Comparison of ENCODE assay signal across 9 mouse cellular contexts in genomic region chr7:49811346-49811745, GRCm38 (mm10). TPM values are rescaled to one million over a fixed set of nuclear protein-coding genes. Genes with fewer than 3 reads are reported as not detected.
DNase-seq lines count a peak whose midpoint lies in the region; ATAC-seq lines count a peak whose summit lies in the region.
"Had no signal": no experiment of that assay in that cellular context is flagged by ENCODE, and none has a peak within 500 bp of the region (broad histone marks: within the 10 kb centered on the region; RNA-seq: fewer than 3 reads in every experiment).

No protein-coding gene starts in this region.

- peaks cover 8% of the 10 kb centered on the region; the same call in 1 of the 2 replicates for H3K4me1 ChIP-seq in heart, embryonic 12.5 days (replicated peaks)
- H3K4me1 ChIP-seq in neural tube, embryonic 13.5 days (replicated peaks): peaks cover 14% of the 10 kb centered on the region; the same call in 1 of the 2 replicates

- H3K4me3 ChIP-seq in heart, embryonic 12.5 days: no peak overlapping the region
- H3K4me3 ChIP-seq in neural tube, embryonic 13.5 days: no peak overlapping the region
- H3K4me3 ChIP-seq: myocyte had no signal

- intact Hi-C loops in heart, postnatal 10 days (cut with DNase I): no loop called here

- H3K27me3 ChIP-seq in heart, embryonic 12.5 days (replicated peaks): no peaks in the 10 kb centered on the region
- no peaks in the 10 kb centered on the region for H3K27me3 ChIP-seq in neural tube, embryonic 13.5 days
- H3K27me3 ChIP-seq in splenic B cell, adult 2 months (ENCODE audit: control insufficient read depth, insufficient read depth, low read length, poor library complexity, severe bottlenecking): no peaks in the 10 kb centered on the region

- WGBS in heart, embryonic 12.5 days: 52% methylated on average over 4 of the region's 4 CpGs
- WGBS in neural tube, embryonic 13.5 days: 58% methylated on average over 4 of the region's 4 CpGs

- H3K9me3 ChIP-seq in heart, embryonic 12.5 days (replicated peaks): no peaks in the 10 kb centered on the region
- H3K9me3 ChIP-seq in neural tube, embryonic 13.5 days: peaks cover 5% of the 10 kb centered on the region; the same call in 1 of the 2 replicates

- H3K4me2 ChIP-seq in heart, embryonic 12.5 days: no peak overlapping the region
- H3K4me2 ChIP-seq in neural tube, embryonic 13.5 days: no peak overlapping the region

- peak; percentile 10 to 26 for DNase-seq in heart, postnatal 10 days
- no peak for DNase-seq in neural tube, embryonic 10.5 days (ENCODE audit: extremely low spot score, low spot score)
- DNase-seq in embryo, embryonic 11 days: peak; percentile 35
- peak; percentile 13 for DNase-seq in splenic B cell, adult 2 months (ENCODE audit: low read depth, low spot score)
- DNase-seq in cerebellum, adult 11-12 months: no peak
- no peak for DNase-seq in spleen, postnatal 14 days (ENCODE audit: low spot score in 2 of 2)

- H3K9ac ChIP-seq in heart, embryonic 12.5 days: no peak overlapping the region
- H3K9ac ChIP-seq in neural tube, embryonic 13.5 days: no peak overlapping the region

- peaks cover 34% of the 10 kb centered on the region for H3K36me3 ChIP-seq in heart, embryonic 12.5 days
- H3K36me3 ChIP-seq in neural tube, embryonic 13.5 days: peaks cover 17% of the 10 kb centered on the region; the same call in 1 of the 2 replicates
- H3K36me3 ChIP-seq in splenic B cell, adult 2 months (ENCODE audit: control insufficient read depth, insufficient read depth, low read length, poor library complexity, severe bottlenecking): peaks cover 6% of the 10 kb centered on the region; the same call in 1 of the 2 replicates

- no peak overlapping the region for H3K27ac ChIP-seq in heart, embryonic 12.5 days (ENCODE audit: poor library complexity, severe bottlenecking)
- no peak overlapping the region for H3K27ac ChIP-seq in neural tube, embryonic 13.5 days (replicated peaks)

- no peak for ATAC-seq in heart, embryonic 12.5 days (ENCODE audit: insufficient number of reproducible peaks, low FRiP score)
- 0 out of 2 replicates have a peak, but pooled peaks have one; percentile 24 for ATAC-seq in neural tube, embryonic 13.5 days (ENCODE audit: low read depth)

RNA-seq across cellular contexts. Expression of gene Prmt3, which starts 33.2 kb away (rescaled TPM):
- total RNA-seq in heart, postnatal 10 days (2021): 10 to 100 TPM; 14.4 to 15.4 TPM
- polyA plus RNA-seq in heart, embryonic 12.5 days (2016; fragmentation: Nextera tagmentation; extraction: Ambion mirVana): 53.8 and 59.1 TPM in 2 replicates
- polyA plus RNA-seq in neural tube, embryonic 13.5 days (2015; fragmentation: Nextera tagmentation; extraction: Ambion mirVana): 48.2 and 53.4 TPM in 2 replicates

RNA-seq across cellular contexts. Expression of gene Htatip2, which starts 52.4 kb away (rescaled TPM):
- 1 to 10 TPM; 6.4 to 7.6 TPM for total RNA-seq in heart, postnatal 10 days (2021)
- polyA plus RNA-seq in heart, embryonic 12.5 days (2016; fragmentation: Nextera tagmentation; extraction: Ambion mirVana): 18.4 and 19.5 TPM in 2 replicates
- 4.9 and 5.0 TPM in 2 replicates for polyA plus RNA-seq in neural tube, embryonic 13.5 days (2015; fragmentation: Nextera tagmentation; extraction: Ambion mirVana)

Comparison
In these comparisons a context has a peak if more than half of its experiments do, and no peak if none do; other contexts are left out.
1. DNase-seq: peak in heart, postnatal 10 days (2 of 2), embryo, embryonic 11 days (single experiment) and splenic B cell, adult 2 months (single experiment); none in neural tube, embryonic 10.5 days (single experiment), cerebellum, adult 11-12 months (single experiment) and spleen, postnatal 14 days (0 of 2).